Mouse (Mus musculus) small intestine, adult 2 months (tissue): ENCODE data around the gene Adamts9.

Experiments
- CTCF ChIP-seq: fragments of 200-500 bp; IDR thresholded peaks from 2 replicates; pipeline ENCODE4 v1.5.1; 2012; ENCODE audit warnings: low read depth, mild to moderate bottlenecking, control low read depth, inconsistent platforms, low read length, moderate library complexity, mixed read lengths; ENCODE audit not compliant: insufficient replicate concordance, insufficient read length; ENCODE audit errors: extremely low read depth
- POLR2A ChIP-seq: fragments of 200-500 bp; IDR thresholded peaks from 2 replicates; pipeline ENCODE4 v1.6.1; 2012; ENCODE audit warnings: low read depth, mild to moderate bottlenecking, control low read depth, inconsistent platforms, low read length, moderate library complexity

- no peak for TF ChIP-seq POLR2A
- no peak for TF ChIP-seq CTCF
These were observed 25.4 kb upstream of the Adamts9 start for GRCm38 (mm10) chr6:92968718-92969117.
